Mouse (Mus musculus): ENCODE results near the gene Hus1b.

DNA sequence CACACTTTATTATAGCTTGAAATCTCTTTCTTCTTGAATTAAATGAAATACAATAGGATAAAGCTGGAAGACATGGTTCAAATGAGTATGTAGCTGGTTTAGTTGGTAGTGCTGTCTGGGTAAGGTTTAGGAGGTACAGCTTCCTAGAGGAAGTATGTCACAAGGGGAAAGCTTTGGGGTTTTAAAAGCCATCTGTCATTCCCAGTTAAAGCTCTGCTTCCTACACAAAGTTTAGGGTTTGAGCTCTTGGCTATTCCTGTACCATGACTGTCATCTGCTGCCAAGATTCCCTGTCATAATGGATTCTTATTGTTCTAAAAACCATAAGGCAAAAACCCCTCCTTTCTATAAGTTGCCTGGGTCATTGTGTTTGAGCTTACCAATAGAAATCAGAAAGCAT, 1.8 kb downstream of the Hus1b start:
- no peak for TF ChIP-seq POLR2A (IDR thresholded peaks at IDR 0.05; ENCODE audit: low read depth, low read length)
- no peak for TF ChIP-seq CTCF (conservative IDR thresholded peaks at IDR 0.05; ENCODE audit: insufficient read depth, insufficient read length, low read depth, low read length)

Measured in kidney, adult 2 months (tissue).